Mouse (Mus musculus) inflammation-experienced regulatory T-cells, adult 16 weeks (primary cell): Measurements from ENCODE around the gene Renbp. TPM values are rescaled to one million over a fixed set of nuclear protein-coding genes. Genes with fewer than 3 reads are reported as not detected.

Source experiments
- polyA plus RNA-seq: library from polyadenylated mRNA; unstranded; fragments of 100-300 nt; shearing (Covaris generic); gene quantifications from one replicate; pipeline ENCODE4 v1.2.1, GENCODE M21; 2017

Renbp gene
- 11.6 TPM for polyA plus RNA-seq

DNA sequence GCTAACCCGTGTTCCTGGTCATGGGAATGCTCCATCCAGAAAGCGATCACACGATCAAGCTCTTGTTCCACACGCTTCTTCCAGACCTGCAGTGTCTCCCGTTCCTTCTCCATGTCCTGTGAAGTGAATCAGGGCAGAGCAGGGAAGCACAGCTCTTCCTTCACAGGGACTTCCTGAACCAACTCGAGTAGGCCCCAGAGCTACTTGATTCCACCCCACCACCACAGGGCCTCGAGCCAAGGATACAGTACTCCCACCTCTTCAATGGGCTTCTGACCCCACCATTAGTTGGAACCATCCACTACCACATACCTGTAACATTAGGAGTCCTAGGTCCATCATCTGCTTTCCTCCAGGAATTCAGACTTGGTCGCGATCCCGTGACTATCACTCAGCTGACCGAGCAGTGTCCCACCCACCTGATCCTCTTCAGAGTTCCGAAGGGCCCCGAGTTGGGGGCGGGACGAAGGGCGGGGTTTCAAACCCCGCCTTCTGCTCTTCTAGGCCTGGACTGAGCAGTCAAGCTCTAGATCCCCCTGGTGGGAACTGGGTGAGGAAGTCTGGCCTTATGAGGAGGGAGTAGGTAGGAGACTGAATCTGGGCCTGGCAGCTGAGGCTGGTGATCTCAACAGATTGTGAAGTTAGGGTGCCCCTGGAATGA, at the start of gene Renbp:
Gene Renbp (minus strand): TSS at position 449 of the 661 bp plus-strand sequence.

DNA sequence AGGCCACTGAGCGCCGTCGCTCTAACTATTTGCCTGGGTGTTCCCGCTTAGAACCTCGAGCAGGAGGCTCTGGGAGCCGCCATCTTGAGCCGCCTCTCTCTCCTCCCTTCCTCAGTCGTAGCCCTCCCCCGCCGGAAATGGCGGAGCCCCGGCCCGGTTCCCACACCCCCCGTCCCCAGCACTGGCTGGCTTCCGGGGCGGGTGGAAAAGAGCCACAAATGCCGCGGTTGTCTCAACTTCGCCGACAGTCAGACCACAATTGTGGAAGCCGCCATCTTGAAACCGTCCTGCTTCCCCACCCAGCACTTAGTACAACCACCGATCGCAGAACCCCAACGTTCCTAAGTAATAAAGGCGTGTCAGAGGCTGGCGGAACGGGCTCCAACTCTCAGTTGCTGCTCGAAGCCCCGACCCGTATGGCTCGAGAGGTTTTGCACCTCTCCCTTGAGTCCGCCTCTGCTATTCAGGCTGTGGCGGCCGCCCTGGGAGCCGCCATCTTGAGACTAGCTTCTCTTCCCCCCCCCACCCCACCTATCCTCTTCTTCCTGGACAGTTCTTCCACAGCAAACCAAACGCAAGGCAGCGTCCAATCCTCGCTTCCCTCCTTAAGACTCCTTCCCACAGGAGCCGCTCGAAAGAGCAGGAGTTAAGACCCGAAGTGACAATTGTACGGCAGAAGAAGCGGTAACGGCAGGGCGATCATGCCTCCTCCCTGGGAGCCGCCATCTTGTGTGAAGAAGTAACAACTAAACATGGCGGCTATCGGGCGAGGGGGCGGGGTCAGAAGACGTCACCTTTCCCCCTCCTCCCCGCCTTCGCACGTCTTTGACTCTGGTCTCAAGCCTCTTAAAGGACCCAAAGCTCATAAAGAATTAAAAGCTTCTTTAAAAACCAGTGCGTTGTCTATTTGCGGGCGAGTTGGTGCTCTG, 35.9 kb upstream of the Renbp start, which contains the start of gene Hcfc1:
Gene Hcfc1 (minus strand): TSS at position 110 of the 929 bp plus-strand sequence.

DNA sequence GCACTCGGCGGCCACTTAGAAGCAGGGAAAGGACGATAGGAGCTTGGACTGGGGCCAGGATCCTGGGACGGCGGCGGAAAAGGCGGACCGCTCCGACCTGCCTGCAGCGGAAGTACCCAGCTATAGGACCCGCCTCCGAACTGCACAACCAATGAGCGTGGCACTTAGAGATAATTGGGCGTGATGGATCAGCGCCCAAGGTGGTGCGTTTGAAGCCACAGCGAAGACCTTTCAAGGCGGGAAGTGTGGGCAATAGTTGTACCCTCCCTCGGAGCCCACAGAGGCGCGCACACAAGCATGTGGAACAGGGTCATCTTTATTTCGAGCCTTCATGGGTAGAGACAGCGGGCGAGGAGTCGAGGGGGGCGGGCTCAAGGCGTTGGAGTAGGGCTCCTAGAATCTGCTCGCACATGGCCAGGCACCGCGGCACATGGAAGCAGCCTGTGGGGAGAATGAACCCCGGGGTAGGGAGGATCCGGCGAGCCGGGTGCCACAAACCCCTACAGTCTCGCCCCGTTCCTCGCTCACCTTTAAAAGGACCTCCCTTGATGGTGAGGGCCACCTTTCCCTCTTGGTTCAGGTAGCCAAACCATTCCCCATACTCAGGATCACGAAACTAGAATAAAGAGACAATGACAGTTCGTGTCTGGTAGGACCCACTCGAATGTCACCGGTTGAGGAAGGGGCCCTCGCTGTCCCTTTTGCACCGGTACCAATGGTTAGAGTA, 8.7 kb downstream of the Renbp start, which contains the start of the genes Arhgap4 and Naa10:
Gene Arhgap4 (minus strand): TSS at position 48 of the 727 bp plus-strand sequence.
Gene Naa10 (minus strand): TSS at position 122 of the 727 bp plus-strand sequence.

DNA sequence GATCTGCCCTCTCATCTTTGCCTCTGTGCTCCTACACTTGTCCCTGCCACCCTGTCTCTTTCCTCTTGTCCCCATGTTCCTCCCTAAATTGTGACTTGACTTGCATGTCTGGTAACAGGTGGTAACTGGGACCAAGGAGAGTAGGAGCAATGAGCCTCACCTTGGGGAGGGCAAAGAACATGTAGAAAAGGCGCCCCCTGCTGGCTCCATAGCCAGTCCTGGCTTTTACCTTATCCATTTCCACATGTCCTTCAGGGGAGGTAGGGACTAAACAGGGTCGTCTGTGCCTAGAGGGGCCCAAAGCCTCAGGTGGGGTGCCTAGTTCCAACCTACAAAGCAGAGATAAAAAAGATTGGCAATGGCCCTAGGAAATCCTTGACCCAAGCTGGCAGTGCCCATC, 34.9 kb downstream of the Renbp start, which contains the start of gene L1cam:
Gene L1cam (minus strand): TSS at position 387 of the 400 bp plus-strand sequence.

DNA sequence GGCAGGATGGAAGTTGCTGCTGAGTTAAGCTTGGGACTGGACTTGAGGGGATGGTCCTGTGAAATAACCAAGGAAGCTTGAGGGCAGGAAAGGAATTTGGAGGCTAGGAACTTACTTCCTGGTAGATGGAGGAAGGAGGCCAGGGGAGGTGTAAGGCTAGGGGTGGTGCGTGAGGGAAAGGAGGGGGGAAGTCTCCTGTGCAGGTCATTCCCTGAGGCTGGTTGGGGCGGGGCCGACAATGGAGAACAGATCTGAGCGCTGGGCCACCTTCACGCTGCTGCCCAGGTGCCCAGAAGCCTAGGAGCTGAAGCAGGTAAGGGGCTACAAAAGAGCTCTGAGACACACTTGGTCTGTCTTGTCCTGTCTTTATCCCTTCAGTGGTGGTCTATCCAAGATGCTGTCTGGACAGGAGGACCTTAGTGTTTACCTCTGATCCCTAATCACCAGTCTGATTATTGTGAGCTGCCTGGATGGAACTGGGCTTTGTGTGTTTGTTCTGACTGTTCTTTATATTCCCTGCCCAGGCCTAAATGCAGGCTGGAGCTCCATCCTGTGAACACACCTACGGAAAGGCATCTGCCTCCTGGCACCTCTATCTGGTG, 39.0 kb downstream of the Renbp start, which contains the start of gene Avpr2:
Gene Avpr2 (plus strand): TSS at position 552 of the 602 bp plus-strand sequence.

Other genes with a start within 250 kb of the Renbp start
- 307 TPM for gene Bcap31, start 214.7 kb downstream of the Renbp start, polyA plus RNA-seq
- 48.1 TPM for gene Abcd1, start 214.3 kb downstream of the Renbp start, polyA plus RNA-seq
- gene Plxnb3, start 173.8 kb downstream of the Renbp start, polyA plus RNA-seq, result 0.06 TPM
- 1.6 TPM for gene Srpk3, start 156.4 kb downstream of the Renbp start, polyA plus RNA-seq
- gene Idh3g, start 144.0 kb downstream of the Renbp start, polyA plus RNA-seq, result 226 TPM
- gene Ssr4, start 143.8 kb downstream of the Renbp start, polyA plus RNA-seq, result 243 TPM
- 0.44 TPM for gene Pdzd4, start 105.9 kb downstream of the Renbp start, polyA plus RNA-seq
- gene Avpr2, start 38.7 kb downstream of the Renbp start, polyA plus RNA-seq, result 4.2 TPM
- 9.2 TPM for gene L1cam, start 34.7 kb downstream of the Renbp start, polyA plus RNA-seq
- 322 TPM for gene Arhgap4, start 9.0 kb downstream of the Renbp start, polyA plus RNA-seq
- gene Naa10, start 8.9 kb downstream of the Renbp start, polyA plus RNA-seq, result 224 TPM
- gene Hcfc1, start 35.5 kb upstream of the Renbp start, polyA plus RNA-seq, result 69.3 TPM
- gene Irak1, start 93.1 kb upstream of the Renbp start, polyA plus RNA-seq, result 38.8 TPM
- gene Opn1mw, start 196.6 kb upstream of the Renbp start, polyA plus RNA-seq, result not detected
- 46.0 TPM for gene Mecp2, start 204.5 kb upstream of the Renbp start, polyA plus RNA-seq
- not detected for gene Tex28, start 237.0 kb upstream of the Renbp start, polyA plus RNA-seq
- 2.4 TPM for gene Tktl1, start 246.4 kb upstream of the Renbp start, polyA plus RNA-seq